Mouse (Mus musculus) layer of hippocampus, adult 2 months (tissue): ENCODE data around the gene Cavin2. TPM values are rescaled to one million over a fixed set of nuclear protein-coding genes. Genes with fewer than 3 reads are reported as not detected.

Experiments used
- DNase-seq, 2 experiments: peaks; one replicate each; pipeline ENCODE4 v3.0.0; 2022; ENCODE audit warnings: low spot score in 2 of 2
- H3K27ac ChIP-seq: fragments of 200-600 bp; 2 replicates; pipeline ENCODE4 v1.8.1; 2022
- H3K4me3 ChIP-seq: fragments of 200-600 bp; 2 replicates; pipeline ENCODE4 v1.8.1; 2022; ENCODE audit warnings: mild to moderate bottlenecking
- CTCF ChIP-seq: fragments of 200-600 bp; conservative IDR thresholded peaks from 2 replicates; pipeline ENCODE4 v1.8.1; 2022; ENCODE audit warnings: antibody characterized with exemption, mild to moderate bottlenecking, moderate library complexity
- total RNA-seq, 2 experiments: library from RNA; stranded (reverse); gene quantifications; 2 replicates each; pipeline ENCODE4 v1.2.3; 2021

The Cavin2 gene
- total RNA-seq, 2 experiments from 2014 or later: 6.8 to 7.7 TPM

- Histone ChIP-seq H3K4me3 (peak overlapping the region; percentile 48), H3K27ac (peak overlapping the region; percentile 90)
- DNase-seq: peak; percentile 87 to 94
- TF ChIP-seq CTCF: peak; percentile 90
These were observed 44.8 kb downstream of the Cavin2 start for GRCm38 (mm10) chr1:51333557-51334285.

- H3K27ac ChIP-seq: peak overlapping the region; percentile 90
- peak; percentile 36 to 74 for DNase-seq
- TF ChIP-seq CTCF: no peak
- no peak overlapping the region for H3K4me3 ChIP-seq
These were observed 45.4 kb downstream of the Cavin2 start for GRCm38 (mm10) chr1:51334289-51334688.

GRCm38 (mm10) chr1:51335081-51335480 lies 46.2 kb downstream of the Cavin2 start:
- Histone ChIP-seq H3K4me3 (no peak overlapping the region), H3K27ac (peak overlapping the region; percentile 90)
- TF ChIP-seq CTCF: no peak
- no peak for DNase-seq

GRCm38 (mm10) chr1:51344160-51344559 lies 55.2 kb downstream of the Cavin2 start:
- no peak overlapping the region for H3K4me3 ChIP-seq
- no peak overlapping the region for H3K27ac ChIP-seq
- no peak for TF ChIP-seq CTCF
- no peak for DNase-seq

- no peak for DNase-seq
- TF ChIP-seq CTCF: peak; percentile 57
- no peak overlapping the region for H3K4me3 ChIP-seq
These were observed 58.7 kb downstream of the Cavin2 start for GRCm38 (mm10) chr1:51347596-51347995.

GRCm38 (mm10) chr1:51348631-51349030 lies 59.7 kb downstream of the Cavin2 start:
- TF ChIP-seq CTCF: no peak
- no peak overlapping the region for H3K27ac ChIP-seq
- DNase-seq: no peak
- no peak overlapping the region for H3K4me3 ChIP-seq

More at GRCm38 (mm10) chr1:51347596-51347995, 58.7 kb downstream of the Cavin2 start:
- no peak overlapping the region for H3K27ac ChIP-seq

GRCm38 (mm10) chr1:51349291-51349967 lies 60.5 kb downstream of the Cavin2 start:
- no peak overlapping the region for H3K27ac ChIP-seq
- DNase-seq: no peak
- no peak for TF ChIP-seq CTCF

More at GRCm38 (mm10) chr1:51349291-51349967, 60.5 kb downstream of the Cavin2 start:
- no peak overlapping the region for H3K4me3 ChIP-seq

Other genes with a start within 250 kb of the Cavin2 start
- 10 to 100 TPM; 18.9 to 20.1 TPM for gene Nabp1, start 189.3 kb downstream of the Cavin2 start, total RNA-seq